Mouse (Mus musculus) myocyte (in vitro differentiated cells): ENCODE data around the gene Asic2.

Experiments used
- CEBPB ChIP-seq: IDR thresholded peaks from 2 replicates; pipeline ENCODE4 v1.6.1; 2011; ENCODE audit warnings: mild to moderate bottlenecking, moderate library complexity; ENCODE audit not compliant: poor library complexity, insufficient read depth, severe bottlenecking
- E2F4 ChIP-seq: IDR thresholded peaks from one replicate; pipeline ENCODE4 v1.6.1; 2011; ENCODE audit warnings: mild to moderate bottlenecking, control low read depth, moderate library complexity; ENCODE audit not compliant: insufficient read depth
- POLR2A ChIP-seq: IDR thresholded peaks from one replicate; pipeline ENCODE4 v1.6.1; 2011; ENCODE audit warnings: low read depth, mild to moderate bottlenecking, control low read depth, moderate library complexity; ENCODE audit not compliant: insufficient read length
- SRF ChIP-seq: IDR thresholded peaks from one replicate; pipeline ENCODE4 v1.6.1; 2011; ENCODE audit warnings: low read depth; ENCODE audit not compliant: control insufficient read depth, insufficient read length
- USF1 ChIP-seq: IDR thresholded peaks from one replicate; pipeline ENCODE4 v1.6.1; 2011; ENCODE audit warnings: low read depth, mild to moderate bottlenecking, control low read depth, moderate library complexity

GRCm38 (mm10) chr11:81331977-81332376 is 636.3 kb downstream of the Asic2 start:
- TF ChIP-seq CEBPB (no peak), E2F4 (no peak), POLR2A (no peak), USF1 (no peak), SRF (no peak)
